Comparison of ENCODE assay signal across 8 mouse cellular contexts in genomic region chr13:23432562-23433201, GRCm38 (mm10). TPM values are rescaled to one million over a fixed set of nuclear protein-coding genes. Genes with fewer than 3 reads are reported as not detected.
DNase-seq lines count a peak whose midpoint lies in the region; ATAC-seq and TF ChIP-seq lines count a peak whose summit lies in the region.

No protein-coding gene starts in this region.

- no peaks in the 10 kb centered on the region for H3K27me3 ChIP-seq in C2C12 (ENCODE audit: control insufficient read depth, insufficient read depth, insufficient read length)
- no peaks in the 10 kb centered on the region for H3K27me3 ChIP-seq in heart, embryonic 11.5 days (ENCODE audit: control insufficient read depth, insufficient read depth, low read length)
- H3K27me3 ChIP-seq in kidney, embryonic 15.5 days = no peaks in the 10 kb centered on the region
- no peaks in the 10 kb centered on the region for H3K27me3 ChIP-seq in liver, adult 2 months (ENCODE audit: control insufficient read depth, insufficient read depth, low read length)

- H3K4me1 ChIP-seq in heart, embryonic 11.5 days (ENCODE audit: control insufficient read depth, insufficient read depth, low read length) = peaks cover 6% of the 10 kb centered on the region
- peaks cover 37% of the 10 kb centered on the region for H3K4me1 ChIP-seq in kidney, embryonic 15.5 days
- peaks cover 6% of the 10 kb centered on the region for H3K4me1 ChIP-seq in liver, adult 2 months (ENCODE audit: control insufficient read depth, insufficient read depth, low read length)

- no peaks in the 10 kb centered on the region for H3K79me3 ChIP-seq in C2C12 (ENCODE audit: low read depth)

- H3ac ChIP-seq in C2C12 (ENCODE audit: control insufficient read depth, insufficient read length, low read depth) = no peak overlapping the region

- H3K4me2 ChIP-seq in heart, embryonic 11.5 days = peak overlapping the region; percentile 75
- H3K4me2 ChIP-seq in kidney, embryonic 15.5 days = peak overlapping the region; percentile 65

- under 1% methylated on average over 28 of the region's 28 CpGs for WGBS in heart, embryonic 11.5 days (ENCODE audit: insufficient replicate concordance)
- under 1% methylated on average over 28 of the region's 28 CpGs for WGBS in kidney, embryonic 15.5 days
- WGBS in liver, adult 2 months = under 1% methylated on average over 28 of the region's 28 CpGs

- H3K36me3 ChIP-seq in C2C12 (ENCODE audit: control insufficient read depth, insufficient read depth) = no peaks in the 10 kb centered on the region
- no peaks in the 10 kb centered on the region for H3K36me3 ChIP-seq in heart, embryonic 11.5 days (ENCODE audit: control insufficient read depth, insufficient read depth, low read length)
- no peaks in the 10 kb centered on the region for H3K36me3 ChIP-seq in kidney, embryonic 15.5 days
- H3K36me3 ChIP-seq in liver, adult 2 months (ENCODE audit: control insufficient read depth, insufficient read depth, low read length) = no peaks in the 10 kb centered on the region

- ATAC-seq in erythroblast, adult 5-6 weeks (replicated peaks; ENCODE audit: low FRiP score, poor library complexity, severe bottlenecking) = peak; percentile 89
- peak; percentile 87 for ATAC-seq in heart, embryonic 11.5 days (replicated peaks; ENCODE audit: insufficient number of reproducible peaks, low FRiP score, low TSS enrichment)
- peak; percentile 93 for ATAC-seq in kidney, embryonic 15.5 days (replicated peaks; ENCODE audit: low FRiP score)
- ATAC-seq in monocyte, adult 5-6 weeks (replicated peaks; ENCODE audit: insufficient number of reproducible peaks, low FRiP score, low TSS enrichment, poor library complexity, severe bottlenecking) = peak; percentile 88

- TF ChIP-seq POLR2A in brain, embryonic 14.5 days (IDR thresholded peaks at IDR 0.05; ENCODE audit: borderline replicate concordance, extremely low read depth, insufficient read depth, insufficient read length, poor library complexity, severe bottlenecking) = no peak
- TF ChIP-seq POLR2A in liver, adult 2 months (IDR thresholded peaks at IDR 0.05; ENCODE audit: extremely low read depth, insufficient read depth, low read length) = peak; percentile 30; the same call in 1 of the 2 replicates

- no peaks in the 10 kb centered on the region for H3K9me3 ChIP-seq in heart, embryonic 11.5 days (replicated peaks; ENCODE audit: control insufficient read depth, low read length)
- H3K9me3 ChIP-seq in kidney, embryonic 15.5 days (replicated peaks) = no peaks in the 10 kb centered on the region

- peak overlapping the region; percentile 56; the same call in 1 of the 2 replicates for H3K9ac ChIP-seq in heart, embryonic 11.5 days (ENCODE audit: low read depth, low read length)
- H3K9ac ChIP-seq in kidney, embryonic 15.5 days = peak overlapping the region; percentile 53
- H3K9ac ChIP-seq in liver, adult 2 months (ENCODE audit: low read depth, low read length) = no peak overlapping the region

- DNase-seq in brain, embryonic 14.5 days (ENCODE audit: low read depth) = peak; percentile 97
- peak; percentile 87 for DNase-seq in liver, adult 2 months (ENCODE audit: extremely low read depth, low read depth, low spot score)
- DNase-seq in spleen, postnatal 36 days (ENCODE audit: low spot score in 2 of 2) = peak; percentile 93 to 95

- H3K4me3 ChIP-seq in C2C12 (ENCODE audit: insufficient read depth, poor library complexity, severe bottlenecking) = peak overlapping the region; percentile 31
- peak overlapping the region; percentile 51 for H3K4me3 ChIP-seq in heart, embryonic 11.5 days (ENCODE audit: low read depth, low read length)
- peak overlapping the region; percentile 62 for H3K4me3 ChIP-seq in kidney, embryonic 15.5 days (replicated peaks)
- H3K4me3 ChIP-seq in liver, adult 2 months (ENCODE audit: insufficient read depth, low read depth, low read length) = peak overlapping the region; percentile 27

- no peaks in the 10 kb centered on the region for H3K79me2 ChIP-seq in C2C12 (ENCODE audit: control insufficient read depth, insufficient read depth)
- no peaks in the 10 kb centered on the region for H3K79me2 ChIP-seq in liver, adult 2 months (ENCODE audit: control insufficient read depth, insufficient read depth, low read length)

- TF ChIP-seq CTCF in C2C12 (IDR thresholded peaks at IDR 0.05; ENCODE audit: control insufficient read depth, insufficient read depth, insufficient read length) = peak; percentile 92
- TF ChIP-seq CTCF in brain, embryonic 14.5 days (IDR thresholded peaks at IDR 0.05; ENCODE audit: borderline replicate concordance, extremely low read depth, insufficient read depth, insufficient read length) = peak; percentile 70
- peak; percentile 90 for TF ChIP-seq CTCF in liver, adult 2 months (IDR thresholded peaks at IDR 0.05; ENCODE audit: low read depth, low read length)

- H3K27ac ChIP-seq in heart, embryonic 11.5 days (ENCODE audit: low read depth, low read length) = peak overlapping the region; percentile 80
- peak overlapping the region; percentile 94 for H3K27ac ChIP-seq in kidney, embryonic 15.5 days
- no peak overlapping the region for H3K27ac ChIP-seq in liver, adult 2 months (replicated peaks; ENCODE audit: insufficient read depth, low read depth, low read length)

TF ChIP-seq in C2C12, 6 proteins besides CTCF, POLR2A, EP300 and RAD21:
- TF ChIP-seq MYOG (IDR thresholded peaks at IDR 0.05; ENCODE audit: control insufficient read depth, extremely low read depth, insufficient read length) (no peak), CEBPB (IDR thresholded peaks at IDR 0.05; ENCODE audit: low read depth) (peak; percentile 75), USF1 (IDR thresholded peaks at IDR 0.05; ENCODE audit: low read depth) (peak; percentile 13), MYOD1 (IDR thresholded peaks at IDR 0.05; ENCODE audit: control insufficient read depth, insufficient read length, low read depth) (peak; percentile 56), MAX (IDR thresholded peaks at IDR 0.05) (peak; percentile 71), FOSL1 (IDR thresholded peaks at IDR 0.05; ENCODE audit: insufficient read depth, low read length, poor library complexity, severe bottlenecking) (no peak)

RNA-seq across cellular contexts. Expression of gene Abt1, which starts 9.0 kb away (rescaled TPM):
- 11.2 TPM for polyA plus RNA-seq in C2C12 (2012; fragmentation: generic; extraction: Trizol)
- 7.2 and 8.3 TPM in 2 replicates for polyA plus RNA-seq in brain, embryonic 14.5 days (2012; rRNA removed)
- total RNA-seq in erythroblast, adult 5-6 weeks (2015; ENCODE audit: low replicate concordance) = 1.7 and 1.9 TPM in 2 replicates
- total RNA-seq in erythroblast, adult 5-6 weeks (2017; ENCODE audit: low replicate concordance) = 1.4 and 1.7 TPM in 2 replicates
- polyA plus RNA-seq in heart, embryonic 11.5 days (2014; fragmentation: Nextera tagmentation; extraction: Ambion mirVana) = 8.9 and 9.8 TPM in 2 replicates
- 13.5 and 13.7 TPM in 2 replicates for polyA plus RNA-seq in kidney, embryonic 15.5 days (2015; fragmentation: Nextera tagmentation; extraction: Ambion mirVana)
- 3.5 and 3.7 TPM in 2 replicates for total RNA-seq in liver, adult 2 months (2014; rRNA removed)
- 2.1 TPM in 2 replicates for polyA plus RNA-seq in liver, adult 2 months (2012; rRNA removed)
- 12.1 to 15.9 TPM (median 13.2 TPM) in 3 replicates for total RNA-seq in monocyte, adult 5-6 weeks (2017)

RNA-seq across cellular contexts. Expression of gene Btn1a1, which starts 33.0 kb away (rescaled TPM):
- not detected for polyA plus RNA-seq in C2C12 (2012; fragmentation: generic; extraction: Trizol)
- 0.05 and 0.12 TPM in 2 replicates for polyA plus RNA-seq in brain, embryonic 14.5 days (2012; rRNA removed)
- total RNA-seq in erythroblast, adult 5-6 weeks (2015; ENCODE audit: low replicate concordance) = 4.2 and 4.4 TPM in 2 replicates
- total RNA-seq in erythroblast, adult 5-6 weeks (2017; ENCODE audit: low replicate concordance) = 6.5 and 15.5 TPM in 2 replicates
- 0.97 and 1.7 TPM in 2 replicates for polyA plus RNA-seq in heart, embryonic 11.5 days (2014; fragmentation: Nextera tagmentation; extraction: Ambion mirVana)
- 0.08 and 0.12 TPM in 2 replicates for polyA plus RNA-seq in kidney, embryonic 15.5 days (2015; fragmentation: Nextera tagmentation; extraction: Ambion mirVana)
- total RNA-seq in liver, adult 2 months (2014; rRNA removed) = not detected in 2 replicates
- not detected in 2 replicates for polyA plus RNA-seq in liver, adult 2 months (2012; rRNA removed)
- total RNA-seq in monocyte, adult 5-6 weeks (2017) = not detected in 3 replicates

RNA-seq across cellular contexts. Expression of gene Btn2a2, which starts 56.0 kb away (rescaled TPM):
- polyA plus RNA-seq in C2C12 (2012; fragmentation: generic; extraction: Trizol) = 0.07 TPM
- polyA plus RNA-seq in brain, embryonic 14.5 days (2012; rRNA removed) = 0.03 and 0.11 TPM in 2 replicates
- total RNA-seq in erythroblast, adult 5-6 weeks (2015; ENCODE audit: low replicate concordance) = not detected in 2 replicates
- not detected in 2 replicates for total RNA-seq in erythroblast, adult 5-6 weeks (2017; ENCODE audit: low replicate concordance)
- polyA plus RNA-seq in heart, embryonic 11.5 days (2014; fragmentation: Nextera tagmentation; extraction: Ambion mirVana) = 0.59 and 0.80 TPM in 2 replicates
- polyA plus RNA-seq in kidney, embryonic 15.5 days (2015; fragmentation: Nextera tagmentation; extraction: Ambion mirVana) = 0.55 and 0.71 TPM in 2 replicates
- total RNA-seq in liver, adult 2 months (2014; rRNA removed) = not detected in 2 replicates
- not detected in 2 replicates for polyA plus RNA-seq in liver, adult 2 months (2012; rRNA removed)
- total RNA-seq in monocyte, adult 5-6 weeks (2017) = not detected in 3 replicates
